Mouse (Mus musculus) adrenal gland, adult 2 months (tissue): ENCODE results near the gene Fgf15. TPM values are rescaled to one million over a fixed set of nuclear protein-coding genes. Genes with fewer than 3 reads are reported as not detected.
A peak's percentile ranks its signal among the peaks of the same experiment; 100 is the strongest.
"Not testable (repeated sequence)": the region's sequence is repeated elsewhere in the genome, so short reads cannot be mapped to it uniquely, and the experiment has no call there.

Experiments used
- DNase-seq: peaks from one replicate; pipeline ENCODE4 v3.0.0; 2021
- polyA plus RNA-seq: library from polyadenylated mRNA; depleted of rRNA; stranded (reverse); fragments of >200 nt; gene quantifications from 2 replicates; pipeline ENCODE4 v1.2.3, GENCODE M21; 2012
- total RNA-seq, 2 experiments: library from RNA; stranded (reverse); gene quantifications; 2 replicates each; pipeline ENCODE4 v1.2.3; 2021

The Fgf15 gene
- total and polyA plus RNA-seq, 3 experiments = 0.07 to 0.14 TPM; not detected in 1

GRCm38 (mm10) chr7:144890661-144891060 is 5.7 kb upstream of the Fgf15 start:
- DNase-seq = not testable (repeated sequence)

- DNase-seq = no peak
Measured at GRCm38 (mm10) chr7:144891863-144892262, 4.5 kb upstream of the Fgf15 start.

GRCm38 (mm10) chr7:144892322-144892721 is 4.0 kb upstream of the Fgf15 start:
- DNase-seq = no peak

- no peak for DNase-seq
Measured at GRCm38 (mm10) chr7:144894191-144894590, 2.1 kb upstream of the Fgf15 start.

- DNase-seq = no peak
Measured at GRCm38 (mm10) chr7:144894706-144895105, 1.6 kb upstream of the Fgf15 start.

GRCm38 (mm10) chr7:144895305-144896111 is 823 bp upstream of the Fgf15 start:
- peak; percentile 76 for DNase-seq

- no peak for DNase-seq
Measured at GRCm38 (mm10) chr7:144898506-144898905, 2.2 kb downstream of the Fgf15 start.

- DNase-seq = not testable (repeated sequence)
Measured at GRCm38 (mm10) chr7:144905514-144905913, 9.2 kb downstream of the Fgf15 start.

GRCm38 (mm10) chr7:144906708-144907397 is 10.5 kb downstream of the Fgf15 start:
- peak; percentile 33 for DNase-seq

GRCm38 (mm10) chr7:144907793-144908192 is 11.5 kb downstream of the Fgf15 start:
- no peak for DNase-seq

GRCm38 (mm10) chr7:144908705-144909104 is 12.4 kb downstream of the Fgf15 start:
- DNase-seq = no peak

- DNase-seq = no peak
Measured at GRCm38 (mm10) chr7:144911121-144911520, 14.8 kb downstream of the Fgf15 start.

GRCm38 (mm10) chr7:144912897-144913296 is 16.6 kb downstream of the Fgf15 start:
- DNase-seq = no peak

- no peak for DNase-seq
Measured at GRCm38 (mm10) chr7:144914296-144914947, 18.1 kb downstream of the Fgf15 start.

- peak; percentile 94 for DNase-seq
Measured at GRCm38 (mm10) chr7:144914948-144915750, 18.8 kb downstream of the Fgf15 start, which contains the start of gene LTO1. Gene LTO1, plus strand, starts transcription at chr7:144915100.

GRCm38 (mm10) chr7:144918823-144919222 is 22.5 kb downstream of the Fgf15 start:
- DNase-seq = no peak

- DNase-seq = no peak
Measured at GRCm38 (mm10) chr7:144927591-144927990, 31.3 kb downstream of the Fgf15 start.

- DNase-seq = no peak
Measured at GRCm38 (mm10) chr7:144928009-144928888, 31.9 kb downstream of the Fgf15 start.

GRCm38 (mm10) chr7:144928889-144929210 is 32.5 kb downstream of the Fgf15 start:
- DNase-seq = no peak

GRCm38 (mm10) chr7:144929506-144929905 is 33.2 kb downstream of the Fgf15 start:
- DNase-seq = no peak

GRCm38 (mm10) chr7:144929931-144930330 is 33.6 kb downstream of the Fgf15 start:
- no peak for DNase-seq
